Mouse (Mus musculus) retina, adult 2 months (tissue): ENCODE measurements around the gene Nr3c2.

Experiments
- DNase-seq: peaks from one replicate; pipeline ENCODE4 v3.0.0-alpha.2; 2012; ENCODE audit warnings: low read depth, low spot score

Gene Nr3c2

DNA sequence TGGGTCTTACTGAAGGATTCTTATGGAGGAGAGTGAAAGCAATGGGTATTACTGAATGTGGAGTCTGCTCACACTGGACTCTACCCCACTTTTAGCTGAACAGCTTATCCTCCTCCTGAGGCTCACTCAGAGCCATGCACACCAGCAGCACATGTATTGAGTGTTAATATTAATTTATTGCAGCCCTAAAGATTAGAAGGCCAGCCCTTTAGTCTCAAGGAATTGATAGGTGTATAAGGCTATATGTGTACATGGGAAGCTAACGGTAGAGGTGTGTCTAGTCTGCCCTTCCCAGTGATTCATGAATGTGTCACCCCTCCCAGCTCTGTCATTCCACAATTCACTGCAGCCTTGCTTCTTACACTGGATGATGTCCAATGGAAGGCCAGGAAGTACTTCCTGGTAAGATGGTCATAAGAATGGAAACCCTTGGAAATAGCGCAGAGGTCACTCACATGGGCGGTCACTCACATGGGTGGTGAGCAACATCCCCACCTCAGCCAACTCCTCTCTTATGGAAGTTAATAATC, 156.3 kb downstream of the Nr3c2 start:
- DNase-seq, result no peak

DNA sequence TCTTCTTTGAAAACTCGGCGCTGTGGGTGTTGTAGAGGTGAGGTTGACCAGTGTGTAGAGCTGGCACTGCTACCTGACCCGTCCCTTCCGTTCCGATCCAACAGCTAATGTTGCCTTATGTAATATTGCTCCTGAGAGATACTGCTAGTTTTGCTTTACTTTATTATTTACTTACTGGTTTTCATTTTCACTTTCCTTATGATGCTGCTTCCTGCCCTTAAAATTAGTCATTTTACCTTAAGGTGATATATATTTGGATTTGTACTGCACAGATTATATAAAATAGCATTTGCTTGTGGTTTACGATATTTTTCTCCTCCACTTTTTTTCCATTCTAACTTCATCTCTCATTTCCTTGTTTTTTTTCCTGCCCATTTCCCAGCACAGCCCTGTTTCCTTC, 157.6 kb downstream of the Nr3c2 start:
- no peak for DNase-seq

DNA sequence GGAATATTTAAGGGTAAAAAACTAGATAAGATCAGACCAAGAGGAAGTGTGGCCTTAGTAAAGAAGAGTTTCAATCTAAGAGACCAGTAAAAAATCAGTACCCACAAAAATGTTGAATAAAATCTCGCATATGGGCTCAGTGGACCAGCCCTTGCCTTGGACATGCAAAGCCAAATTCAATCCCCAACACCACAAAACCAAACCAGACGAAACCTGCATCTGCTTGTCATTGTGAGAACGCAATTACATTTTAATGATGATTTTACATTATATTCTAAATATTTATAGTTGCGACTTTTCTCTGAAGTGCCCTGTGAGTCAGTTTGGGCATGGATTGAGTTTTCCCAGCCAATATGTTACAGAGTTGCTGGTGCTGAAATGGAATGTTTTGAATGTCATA, 183.4 kb downstream of the Nr3c2 start:
- DNase-seq, result no peak

DNA sequence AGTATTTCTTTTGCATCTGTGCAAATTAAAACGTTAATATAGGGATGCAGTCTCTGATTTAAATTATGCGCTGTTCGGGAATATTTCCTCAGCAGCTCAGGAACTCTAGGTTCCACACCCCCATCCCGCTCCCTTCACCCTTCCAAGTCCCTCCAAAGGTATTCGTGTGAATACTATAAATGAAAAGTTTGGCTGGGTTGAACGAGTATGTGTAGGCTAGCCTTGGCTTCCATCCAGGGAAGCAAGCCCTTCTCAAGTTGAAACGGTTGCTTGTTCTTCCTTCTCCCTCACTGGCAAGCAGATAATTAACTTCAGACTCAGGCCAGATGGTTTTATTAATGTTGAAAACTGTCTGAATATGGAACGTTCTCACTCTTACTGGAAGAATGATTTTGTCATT, 186.8 kb downstream of the Nr3c2 start:
- no peak for DNase-seq

DNA sequence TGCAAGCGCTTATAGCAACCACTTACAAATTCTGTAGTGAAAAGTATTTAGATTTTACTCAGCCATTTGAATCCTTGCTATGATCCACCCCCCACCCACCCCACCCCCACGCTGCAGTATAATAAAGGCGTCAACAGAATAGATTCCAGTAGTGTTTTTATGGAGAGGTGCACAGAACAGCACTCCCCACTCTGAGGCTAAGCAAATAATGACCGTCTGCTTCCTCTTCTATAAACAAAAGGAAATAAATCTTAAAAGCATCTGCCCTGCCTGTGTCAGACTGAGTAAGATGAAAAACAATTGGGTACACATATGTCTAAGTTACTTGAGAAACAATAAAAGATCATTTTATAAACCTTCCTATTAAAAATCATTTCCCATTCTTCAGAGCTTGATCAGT, 197.5 kb downstream of the Nr3c2 start:
- DNase-seq, result no peak

DNA sequence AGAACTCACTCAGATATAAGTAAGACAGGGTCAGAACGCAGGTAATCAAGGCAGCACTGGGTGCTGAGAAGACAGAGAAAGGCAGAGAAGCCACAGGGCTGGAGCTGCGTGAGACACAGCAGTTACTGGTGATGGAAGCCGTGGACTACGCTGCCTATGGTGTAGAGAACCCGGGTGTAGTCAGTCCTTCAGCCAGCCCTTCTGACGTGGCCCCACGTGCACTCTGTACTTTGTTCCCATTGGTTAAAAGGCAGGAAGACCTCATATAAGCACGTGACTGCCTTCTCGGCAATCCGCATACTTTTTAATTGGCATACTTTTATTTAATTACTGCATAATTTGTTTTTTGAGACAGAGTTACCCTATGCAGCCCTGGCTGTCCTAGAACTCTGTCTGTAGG, 198.9 kb downstream of the Nr3c2 start:
- no peak for DNase-seq

DNA sequence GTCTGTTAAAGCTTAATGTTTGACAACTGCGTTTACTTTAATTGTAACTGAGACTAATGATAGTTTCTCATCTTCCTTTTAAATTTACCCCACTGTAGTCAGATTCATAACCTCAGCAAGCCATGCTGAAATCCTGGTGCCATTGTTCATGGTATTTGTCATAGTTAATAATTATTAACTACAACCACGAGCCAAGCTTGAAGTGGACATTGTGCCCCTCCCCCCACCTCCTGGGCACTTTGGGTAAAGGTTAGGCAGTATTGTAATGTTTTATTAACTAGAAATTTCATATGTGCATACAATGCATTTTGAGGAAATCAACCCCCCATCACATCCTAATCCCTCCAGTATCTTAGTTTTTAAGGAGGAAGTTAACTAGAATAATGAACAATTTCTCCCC, 201.1 kb downstream of the Nr3c2 start:
- DNase-seq, result no peak

DNA sequence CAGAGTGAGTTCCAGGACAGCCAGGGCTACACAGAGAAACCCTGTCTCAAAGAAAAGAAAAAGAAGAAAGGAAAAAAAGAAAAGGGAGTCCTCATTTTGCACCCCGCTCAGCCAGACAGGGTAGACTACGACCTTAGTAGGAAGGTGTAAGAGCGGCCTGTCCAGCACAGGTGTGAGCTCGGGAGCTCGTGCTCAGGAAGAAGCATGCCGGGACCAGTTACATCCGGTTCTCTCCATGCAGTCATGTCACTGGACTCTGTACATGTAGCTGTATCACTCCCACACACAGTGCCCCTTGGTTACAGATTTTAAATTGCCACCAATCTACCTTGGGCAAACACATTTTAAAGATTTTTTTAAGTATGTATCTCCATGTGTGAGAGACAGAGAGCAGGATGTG, 203.6 kb downstream of the Nr3c2 start:
- DNase-seq, result no peak

DNA sequence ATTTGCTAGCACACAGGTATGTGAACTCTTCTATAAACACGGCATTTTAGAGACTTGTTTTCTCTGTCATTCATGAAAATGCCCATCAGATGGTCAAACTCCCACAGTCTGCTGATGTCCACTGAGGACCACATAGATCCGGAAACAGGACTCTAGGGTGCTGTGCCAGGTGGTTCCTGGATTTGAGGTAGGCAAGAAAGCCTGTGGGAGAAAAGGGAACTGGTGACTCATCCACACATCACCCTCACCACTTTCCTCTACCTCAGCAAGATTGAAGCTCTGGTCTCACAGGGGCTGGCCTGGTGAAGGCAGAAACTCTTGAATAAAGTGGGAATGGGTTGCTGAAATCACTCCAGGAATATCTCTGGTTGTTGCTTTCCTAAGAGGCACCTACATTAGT, 213.5 kb downstream of the Nr3c2 start:
- DNase-seq, result no peak

DNA sequence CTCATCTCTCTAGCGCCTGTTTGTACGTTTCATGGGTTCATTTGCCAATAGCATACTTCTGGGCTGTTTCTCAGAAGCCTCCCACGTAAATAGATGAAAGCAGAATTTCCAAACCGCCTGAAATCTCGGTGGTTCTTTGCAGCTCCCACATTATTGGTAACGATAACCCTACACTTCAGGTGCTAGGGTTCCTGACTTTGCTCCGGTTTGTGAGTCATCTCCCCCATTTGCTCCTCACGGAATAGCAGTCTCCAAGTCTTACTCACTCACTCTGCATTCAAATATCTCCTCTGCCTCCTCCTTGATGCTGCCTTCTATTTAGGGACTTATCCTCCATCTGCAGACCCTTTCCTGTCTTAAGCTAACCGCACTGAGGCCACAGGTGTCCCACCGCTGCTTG, 215.5 kb downstream of the Nr3c2 start:
- no peak for DNase-seq

DNA sequence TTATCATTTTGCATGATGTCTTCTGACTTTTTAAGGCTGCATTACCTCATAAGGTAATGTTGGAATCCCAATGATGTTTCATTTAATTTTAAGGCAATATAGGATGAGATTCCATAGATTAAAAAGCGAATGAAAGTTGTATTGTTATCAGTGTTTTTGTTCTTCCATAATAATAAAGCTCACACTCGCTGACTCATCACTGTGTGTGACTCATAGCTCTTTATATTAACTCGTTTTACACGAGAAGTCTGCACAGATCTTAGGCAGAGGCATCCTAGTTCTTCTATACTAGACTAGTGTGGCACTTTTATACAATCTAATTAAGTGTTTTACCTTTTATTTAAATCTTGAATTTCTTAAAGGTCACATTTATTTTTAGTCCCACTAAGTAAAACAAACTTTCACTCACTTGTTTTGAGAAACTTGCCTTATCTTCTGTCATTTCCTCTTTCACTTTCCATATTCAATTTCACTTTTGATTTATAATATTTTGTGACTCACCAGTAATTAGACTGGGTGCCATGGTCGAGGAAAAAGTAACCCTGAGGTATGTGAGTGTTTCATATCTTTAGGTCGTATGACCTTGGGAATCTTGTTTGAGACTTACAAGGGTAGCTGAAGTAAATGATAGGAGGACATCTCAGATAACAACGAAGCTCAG, 217.3 kb downstream of the Nr3c2 start:
- DNase-seq, result no peak

DNA sequence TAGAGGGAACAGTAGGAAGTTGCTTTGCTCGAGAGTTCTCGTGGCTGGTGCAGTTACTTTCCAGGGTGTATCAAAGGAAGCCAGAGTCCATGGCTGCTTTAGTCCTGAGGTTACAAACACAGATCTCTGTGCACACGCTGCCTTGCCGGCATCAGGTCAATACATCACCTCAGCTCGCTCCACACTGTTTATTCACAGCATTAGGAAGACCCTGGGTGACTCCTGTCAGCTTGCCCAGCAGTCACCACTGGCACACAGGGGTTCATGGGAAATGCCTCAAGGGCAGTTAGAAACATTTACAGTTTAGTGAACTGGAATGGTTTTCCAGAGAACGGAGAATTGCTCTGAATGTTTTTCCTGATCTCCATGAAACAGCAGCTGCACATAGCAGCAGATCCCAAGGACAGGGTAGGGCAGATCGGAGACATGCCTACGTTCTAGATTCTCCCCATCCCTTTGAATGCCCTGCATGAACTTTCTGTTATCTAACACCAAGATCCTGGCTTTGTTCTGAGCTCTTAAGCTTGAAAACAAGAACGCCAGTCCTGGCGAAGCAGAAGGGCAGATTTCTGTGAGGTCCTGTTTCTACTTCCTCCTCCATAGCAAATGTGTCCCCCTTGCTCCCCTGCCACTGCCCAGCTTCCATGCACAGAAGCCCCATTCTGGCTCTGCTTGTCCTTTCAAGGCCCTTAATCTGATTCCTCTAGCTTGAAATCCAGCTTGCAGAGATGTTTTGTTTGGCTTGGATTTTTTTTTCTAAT, 221.7 kb downstream of the Nr3c2 start:
- DNase-seq, result peak; percentile 16

DNA sequence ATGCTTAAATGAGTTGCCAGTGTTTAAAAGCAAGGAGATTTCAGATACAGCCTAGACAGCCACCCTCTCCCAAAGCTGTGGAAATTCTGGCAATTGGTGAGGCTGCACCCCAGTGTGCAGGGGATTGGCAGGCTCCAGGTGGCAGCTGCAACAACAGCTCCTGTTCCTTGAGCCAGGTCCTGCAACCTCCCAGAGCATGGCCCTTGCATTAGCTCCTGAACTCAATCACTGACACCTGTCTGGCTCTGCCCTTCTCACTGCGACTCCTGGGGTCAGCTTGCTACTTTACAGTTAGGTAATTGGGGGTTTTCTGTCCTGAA, 222.3 kb downstream of the Nr3c2 start:
- no peak for DNase-seq

DNA sequence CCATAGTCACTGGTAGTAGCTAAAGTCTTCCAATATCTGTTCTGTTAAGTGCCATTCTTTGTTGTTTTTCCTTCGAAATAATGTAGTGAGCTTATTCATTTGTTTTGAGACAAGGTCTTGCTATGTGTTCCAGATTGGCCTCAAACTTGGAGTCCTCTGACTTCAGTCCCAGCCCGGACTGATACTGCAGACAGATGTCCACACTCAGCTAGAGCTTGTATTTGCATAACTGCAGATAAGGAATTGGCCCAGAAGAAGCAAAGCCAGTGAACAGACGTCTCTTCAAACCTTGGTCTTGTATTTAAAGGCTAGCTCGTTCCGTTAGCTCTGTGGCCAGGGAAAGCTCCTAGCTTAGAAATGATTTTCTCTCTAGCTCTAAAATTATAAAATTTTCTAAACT, 223.1 kb downstream of the Nr3c2 start:
- no peak for DNase-seq

DNA sequence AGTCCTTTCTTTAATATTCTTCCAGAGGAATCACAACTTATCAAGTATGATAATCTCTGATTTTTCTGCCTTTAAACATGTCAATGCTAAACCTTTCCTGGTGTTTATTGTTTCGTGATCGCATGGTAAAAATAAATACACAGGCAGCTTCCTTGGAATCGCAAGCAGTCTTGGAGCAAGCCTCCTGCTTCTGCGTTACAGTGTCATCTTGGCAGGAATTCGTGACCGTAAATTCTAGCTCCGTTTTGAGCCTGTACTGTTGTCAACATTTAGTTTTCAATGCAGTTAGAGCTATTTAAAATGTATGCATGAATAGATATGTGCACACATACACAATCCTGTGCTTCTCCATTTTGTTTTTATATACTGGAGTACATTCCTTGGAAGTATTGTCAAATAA, 226.5 kb downstream of the Nr3c2 start:
- DNase-seq, result no peak

DNA sequence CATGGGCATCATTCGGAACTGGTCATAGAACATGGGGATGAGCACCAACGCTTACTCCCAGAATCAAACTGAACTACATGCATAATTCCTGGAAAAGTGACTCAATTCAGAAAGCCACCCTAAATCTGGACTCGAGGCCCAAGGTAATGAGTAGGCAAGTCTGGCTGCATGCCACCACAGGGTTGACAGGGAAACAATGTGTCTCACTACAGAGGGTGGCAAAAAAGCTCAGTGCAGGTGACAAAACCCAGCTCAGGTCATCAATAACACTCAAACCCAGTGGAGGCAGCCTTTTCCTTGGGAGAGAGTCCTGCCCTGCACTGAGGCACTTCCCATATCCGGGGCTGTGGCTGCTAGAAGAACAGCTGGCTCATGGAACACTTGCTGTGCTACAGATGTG, 228.8 kb downstream of the Nr3c2 start:
- DNase-seq, result no peak

DNA sequence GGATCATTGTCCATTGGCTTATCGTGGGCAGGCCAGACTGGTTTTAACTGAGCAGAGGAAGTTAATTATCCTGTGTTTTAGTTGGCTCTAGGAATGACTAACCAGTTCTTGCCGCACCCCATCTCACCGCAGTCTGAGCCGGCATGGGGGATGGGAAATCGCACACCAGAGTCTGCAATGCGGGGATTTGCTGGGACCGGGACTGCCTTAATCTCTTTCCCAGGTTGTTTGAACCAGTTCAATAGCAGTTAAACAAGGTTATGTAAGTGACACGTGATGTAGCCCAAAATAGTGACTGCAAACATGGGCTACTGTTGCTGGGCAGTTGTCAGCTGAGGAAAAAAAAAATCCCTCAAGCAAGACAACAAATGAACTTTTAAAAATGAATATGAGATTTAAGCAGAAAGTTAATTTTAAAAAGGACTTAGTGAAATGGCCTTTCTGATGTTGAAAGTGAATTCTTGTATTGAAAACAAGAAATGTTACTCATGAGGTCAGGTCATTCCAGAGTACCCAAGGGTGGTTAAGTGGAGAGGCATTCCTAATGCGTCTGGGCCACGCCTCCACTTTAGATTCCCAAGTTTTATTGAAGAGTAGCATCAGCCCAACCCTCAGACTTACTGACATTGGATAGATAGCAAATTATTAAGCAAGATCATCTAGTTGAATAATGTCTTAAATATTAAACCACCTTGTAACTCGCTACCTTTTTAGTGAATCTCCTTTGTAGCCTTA, 233.8 kb downstream of the Nr3c2 start:
- DNase-seq, result no peak

DNA sequence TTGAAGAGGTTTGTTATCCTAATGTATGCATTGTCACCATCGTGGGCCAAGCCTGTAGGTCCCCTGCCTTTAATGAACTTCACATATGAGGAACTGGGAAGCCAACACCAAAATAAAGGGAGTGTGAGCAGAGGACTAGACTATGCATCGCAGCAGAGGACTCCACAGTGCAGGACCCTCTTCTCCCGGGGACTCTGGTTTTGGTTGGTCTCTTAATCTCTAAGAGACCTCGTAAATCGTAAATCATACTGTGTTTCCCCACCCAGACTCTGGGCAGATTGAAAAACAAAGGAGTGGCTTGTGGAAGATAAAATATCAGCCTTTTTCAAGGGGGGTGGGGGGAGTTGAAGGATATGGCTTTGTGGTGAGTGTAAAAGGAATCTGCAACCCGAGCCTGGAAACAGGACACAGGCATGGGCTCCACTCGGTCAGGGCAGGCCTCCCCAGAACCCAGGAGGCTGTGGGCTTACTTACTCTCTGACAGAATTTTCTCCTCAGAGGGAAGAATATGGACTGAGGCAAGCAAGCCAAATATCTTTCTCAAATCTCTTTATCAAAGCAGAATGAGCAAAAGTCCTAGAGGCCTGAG, 234.6 kb downstream of the Nr3c2 start:
- no peak for DNase-seq

DNA sequence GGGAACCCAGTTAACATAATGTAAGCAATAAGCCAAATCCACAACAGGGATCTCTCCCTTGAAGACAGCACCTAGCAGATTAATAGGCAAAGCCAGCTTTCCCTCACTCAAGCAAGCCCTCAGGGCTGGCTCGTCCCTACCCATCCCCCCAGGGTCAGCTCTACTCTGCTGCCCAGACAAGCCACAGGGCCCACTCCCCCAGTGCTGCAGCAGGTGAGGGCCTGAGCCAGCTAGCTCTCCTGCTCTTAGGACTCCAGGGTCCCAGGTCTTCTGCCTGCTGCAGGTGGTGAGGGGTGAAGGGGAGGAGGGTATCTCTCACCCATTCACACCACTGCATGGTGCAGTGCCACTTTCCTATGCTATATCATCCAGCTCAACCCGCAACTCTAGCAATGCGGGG, 246.0 kb downstream of the Nr3c2 start:
- no peak for DNase-seq

DNA sequence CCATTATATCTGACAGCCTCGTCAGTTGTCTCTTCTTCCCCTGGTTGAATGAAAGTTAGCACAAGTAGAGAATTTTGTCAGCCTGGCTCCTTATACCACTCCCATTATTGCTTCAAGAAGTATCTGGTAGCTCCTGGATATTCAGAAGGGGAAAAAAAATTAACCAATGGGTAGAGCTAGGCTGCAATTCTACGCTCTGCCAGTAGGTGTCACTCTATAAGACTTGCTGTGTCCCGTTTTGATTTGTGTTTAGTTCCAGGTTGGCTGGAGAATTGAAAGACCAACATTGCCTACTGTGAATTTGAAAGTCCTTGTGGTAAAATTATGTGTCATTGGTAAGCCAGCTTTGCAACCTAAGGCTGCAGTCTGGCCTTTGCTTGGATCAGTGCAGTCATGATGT, 255.3 kb downstream of the Nr3c2 start:
- DNase-seq, result no peak

DNA sequence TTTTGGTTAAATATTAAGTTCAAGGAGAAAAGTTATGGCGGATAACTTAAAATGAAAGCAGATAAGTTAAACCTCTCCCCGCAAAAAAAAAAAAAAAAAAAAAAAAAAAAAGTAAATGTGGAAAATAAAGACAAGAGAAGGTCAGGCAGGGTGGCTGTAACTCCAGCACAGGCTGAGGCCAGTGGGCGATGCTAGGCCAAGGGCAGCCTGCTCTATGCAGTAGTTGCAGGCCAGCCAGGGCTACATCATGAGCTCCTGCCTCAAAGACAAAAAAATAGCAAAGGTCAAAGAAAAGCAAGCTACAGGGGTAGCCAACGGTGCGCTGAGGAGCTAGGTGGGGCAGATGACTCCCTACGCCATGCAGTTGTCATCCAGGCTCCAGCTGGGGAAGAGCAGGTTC, 270.1 kb downstream of the Nr3c2 start:
- DNase-seq, result no peak

DNA sequence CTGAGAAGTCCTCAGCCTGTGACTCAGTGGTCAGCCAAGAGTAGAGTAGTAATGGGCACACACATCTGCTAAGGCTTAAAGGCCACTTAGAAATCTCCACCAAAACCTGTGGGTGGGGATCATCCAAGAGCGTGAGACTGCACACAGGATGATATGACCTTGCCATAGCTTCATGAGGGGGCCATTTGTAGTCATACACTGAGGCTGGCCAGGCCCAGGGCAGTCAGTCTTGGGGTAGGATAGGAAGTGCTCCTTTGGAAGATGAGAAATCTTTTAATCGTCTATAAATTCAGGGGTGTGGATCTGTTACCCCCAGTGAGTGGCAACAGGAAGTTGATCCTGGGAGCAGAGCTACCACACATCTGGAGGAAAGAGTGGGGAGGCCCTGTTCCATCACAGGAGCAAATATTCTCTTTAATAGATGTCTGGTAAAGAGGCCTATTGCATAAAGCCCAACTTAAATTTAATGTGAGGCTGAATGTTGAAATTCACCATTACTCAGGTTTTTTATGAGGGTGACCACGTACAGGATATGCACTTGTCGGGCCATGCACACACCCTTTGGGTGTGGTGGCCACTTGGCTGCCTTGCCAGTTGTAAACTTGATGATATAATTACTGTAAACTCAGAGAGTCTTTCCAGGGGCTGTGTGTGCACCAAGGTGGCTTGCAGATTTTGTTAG, 270.7 kb downstream of the Nr3c2 start:
- DNase-seq, result no peak
